Mouse (Mus musculus): Measurements from ENCODE around the gene Senp5. TPM values are rescaled to one million over a fixed set of nuclear protein-coding genes. Genes with fewer than 3 reads are reported as not detected.

Gene Senp5
- 5.4 and 6.1 TPM in 2 replicates for polyA plus RNA-seq (2021; fragmentation: Nextera tagmentation)
- long read RNA-seq, experiment 1, full-length matches to known transcripts = 4 of 22 reads
- long read RNA-seq, experiment 1, partial matches to known transcripts = 5 of 22 reads
- long read RNA-seq, experiment 1, other reads (novel, unspliced or antisense) = 13 of 22 reads
- long read RNA-seq, experiment 2, full-length matches to known transcripts = 50 of 101 reads
- long read RNA-seq, experiment 2, partial matches to known transcripts = 13 of 101 reads
- long read RNA-seq, experiment 2, other reads (novel, unspliced or antisense) = 38 of 101 reads

DNA sequence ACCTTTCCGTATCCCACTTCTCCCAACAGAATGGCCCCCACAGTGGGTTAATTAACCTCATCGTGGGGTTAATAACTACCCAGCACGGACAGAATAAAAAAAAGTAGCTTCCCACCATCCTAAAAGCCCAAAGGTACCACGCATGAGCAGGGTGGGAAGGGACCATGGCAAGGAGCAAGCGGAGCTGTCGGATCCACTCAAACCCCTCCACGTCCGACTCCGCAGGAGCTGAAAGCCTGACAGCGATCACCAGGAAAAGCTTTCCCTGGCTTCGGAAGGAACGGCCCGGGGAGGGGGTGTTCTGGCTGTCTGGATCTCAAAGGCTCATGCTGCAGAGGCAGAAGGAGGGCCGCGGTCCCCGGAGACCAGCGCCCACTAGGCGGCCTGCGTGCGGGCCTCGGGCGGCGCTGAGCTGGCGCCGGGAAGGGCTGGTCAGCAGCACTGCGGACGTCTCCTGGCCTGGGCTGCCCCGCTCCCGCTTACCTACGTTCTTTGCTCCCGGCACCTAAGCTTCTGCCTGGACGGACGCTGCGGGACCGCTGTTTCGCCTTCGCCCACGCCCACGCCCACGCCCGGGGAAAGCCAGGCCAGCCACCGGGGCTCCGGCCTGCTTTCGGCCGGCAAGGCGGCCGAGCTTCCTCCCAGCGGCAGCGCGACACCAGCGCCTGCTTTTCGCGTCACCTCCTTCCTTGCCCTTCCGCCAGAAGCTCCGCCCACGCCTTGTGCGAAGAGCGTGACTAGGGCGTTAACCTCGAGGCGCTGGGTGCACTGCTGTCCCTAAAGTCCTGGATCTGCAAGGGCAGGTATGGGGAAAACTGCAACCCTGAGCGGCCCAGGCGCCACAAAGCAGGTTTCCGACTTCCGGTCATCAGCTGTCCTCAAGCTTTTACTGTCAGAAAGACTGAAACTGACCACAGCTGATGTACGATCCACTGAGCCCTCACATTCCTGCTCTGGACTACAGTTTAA is at the start of gene Senp5:
TSS of gene Senp5 (minus strand) at position 779 of the 969 bp plus-strand sequence.

DNA sequence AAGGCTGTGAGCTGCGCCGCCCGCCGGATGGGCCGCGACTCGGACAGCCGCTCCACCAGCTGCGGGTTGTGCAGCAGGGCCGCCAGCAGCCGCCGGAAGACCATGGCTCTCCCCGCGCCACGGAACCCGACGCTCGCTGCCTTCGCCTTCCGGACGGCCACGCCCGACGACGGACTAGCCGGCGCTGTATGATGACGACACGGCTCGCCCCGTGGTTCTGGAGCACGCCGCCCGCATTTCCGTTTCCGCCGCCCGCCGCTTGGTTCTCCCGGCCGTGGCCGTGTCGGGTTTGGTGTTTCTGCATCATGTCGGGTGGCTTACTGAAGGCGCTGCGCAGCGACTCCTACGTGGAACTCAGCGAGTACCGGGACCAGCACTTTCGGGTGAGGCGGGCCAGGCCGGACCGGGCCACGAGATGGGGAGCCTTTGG is 54.7 kb downstream of the Senp5 start, which contains the start of the genes 0610012G03Rik and Ncbp2:
TSS of gene 0610012G03Rik (minus strand) at position 150 of the 430 bp plus-strand sequence.
TSS of gene Ncbp2 (plus strand) at position 169 of the 430 bp plus-strand sequence.

DNA sequence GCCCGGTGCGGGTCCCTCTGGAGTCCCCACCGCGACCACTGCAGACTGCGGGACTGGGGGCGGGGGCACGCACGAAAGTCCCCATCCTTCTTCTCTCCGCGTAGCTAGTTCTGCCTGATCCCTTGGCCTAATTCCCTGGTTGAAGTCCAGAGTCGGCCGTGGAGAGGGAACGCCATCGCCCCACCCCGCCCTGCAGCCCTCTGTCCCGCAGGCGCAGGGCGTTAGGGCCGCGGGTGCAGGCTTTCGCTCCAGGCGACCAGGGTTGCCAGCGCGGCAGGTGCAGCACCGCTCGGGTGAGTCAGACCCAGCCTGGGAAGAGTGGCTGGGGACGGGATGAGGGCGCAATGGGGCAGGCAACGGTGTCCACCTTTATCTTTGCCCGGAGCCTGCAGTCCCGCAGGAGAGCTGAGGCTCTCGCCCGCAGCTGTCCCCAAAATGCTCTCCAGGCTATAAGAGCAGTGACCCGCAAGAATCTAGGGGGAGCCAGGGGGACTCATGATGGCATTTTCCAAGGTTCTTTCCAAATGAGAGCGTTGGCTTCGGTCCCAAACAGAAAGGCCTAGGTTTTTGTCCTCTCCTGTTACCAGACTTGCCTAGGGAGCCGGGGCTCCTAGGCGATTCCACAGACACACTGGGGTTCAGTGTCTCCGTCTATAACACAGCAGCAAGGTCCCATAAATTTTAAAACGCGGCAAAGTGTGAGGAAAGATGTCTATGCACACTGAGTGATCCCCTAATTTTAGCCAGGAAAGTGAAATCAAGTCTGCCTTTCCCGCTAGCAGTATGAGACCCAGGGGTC is 69.1 kb downstream of the Senp5 start, which contains the start of gene Pigz:
TSS of gene Pigz (plus strand) at position 101 of the 799 bp plus-strand sequence.

Small RNA genes lying within 50 kb of the gene (microRNA-seq; reads per million reads assigned to microRNA genes)
- not detected for gene Gm26269

Other genes with a start within 250 kb of the Senp5 start
- 0.15 and 0.30 TPM in 2 replicates for gene Meltf, start 124.5 kb downstream of the Senp5 start, polyA plus RNA-seq (2021; fragmentation: Nextera tagmentation)
- gene Pigz, start 69.4 kb downstream of the Senp5 start, polyA plus RNA-seq (2021; fragmentation: Nextera tagmentation) = 27.1 and 27.2 TPM in 2 replicates
- gene 0610012G03Rik, start 54.8 kb downstream of the Senp5 start, polyA plus RNA-seq (2021; fragmentation: Nextera tagmentation) = 164 TPM in 2 replicates
- gene Ncbp2, start 54.8 kb downstream of the Senp5 start, polyA plus RNA-seq (2021; fragmentation: Nextera tagmentation) = 51.3 and 58.7 TPM in 2 replicates
- 11.8 and 12.5 TPM in 2 replicates for gene Pak2, start 76.1 kb upstream of the Senp5 start, polyA plus RNA-seq (2021; fragmentation: Nextera tagmentation)
- gene Pigx, start 96.5 kb upstream of the Senp5 start, polyA plus RNA-seq (2021; fragmentation: Nextera tagmentation) = 42.5 and 48.9 TPM in 2 replicates
- gene Cep19, start 96.5 kb upstream of the Senp5 start, polyA plus RNA-seq (2021; fragmentation: Nextera tagmentation) = 99.2 and 105 TPM in 2 replicates
- gene Nrros, start 162.3 kb upstream of the Senp5 start, polyA plus RNA-seq (2021; fragmentation: Nextera tagmentation) = 6.4 and 6.8 TPM in 2 replicates
- not detected in 2 replicates for gene Bex6, start 176.5 kb upstream of the Senp5 start, polyA plus RNA-seq (2021; fragmentation: Nextera tagmentation)
- gene Fbxo45, start 243.9 kb upstream of the Senp5 start, polyA plus RNA-seq (2021; fragmentation: Nextera tagmentation) = 4.6 and 5.3 TPM in 2 replicates
- 12.7 and 14.4 TPM in 2 replicates for gene Wdr53, start 243.9 kb upstream of the Senp5 start, polyA plus RNA-seq (2021; fragmentation: Nextera tagmentation)

Measured in layer of hippocampus, adult 6 months (tissue).